Mouse (Mus musculus): Measurements from ENCODE around the gene Dao.

DNA sequence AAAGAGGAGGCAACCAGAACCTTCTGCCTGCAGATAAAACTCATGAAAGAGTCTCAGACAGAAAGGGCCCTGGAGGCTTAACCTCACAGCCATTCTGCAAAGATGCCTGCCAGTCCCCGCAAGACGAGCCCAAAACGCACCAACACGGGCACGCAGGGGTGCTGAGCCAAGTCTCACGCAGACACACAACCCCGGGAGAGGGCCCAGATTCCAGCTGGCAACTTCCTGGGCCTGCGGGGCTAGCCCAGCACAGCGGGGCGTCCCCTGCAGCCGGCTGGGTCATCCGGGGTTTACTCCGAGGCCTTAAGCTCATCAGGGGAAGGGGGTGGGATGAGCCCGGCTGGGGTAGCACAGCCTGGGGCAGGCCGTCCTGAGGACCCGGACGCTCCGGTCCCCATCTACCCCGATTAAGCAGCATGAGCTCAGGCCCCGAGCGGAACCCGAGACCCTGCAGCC, 10.4 kb upstream of the Dao start:
- TF ChIP-seq EP300 (IDR thresholded peaks at IDR 0.05; ENCODE audit: low read depth) (no peak), CTCF (IDR thresholded peaks at IDR 0.05; ENCODE audit: low read depth) (no peak)

Data from heart, postnatal 0 days (tissue).